Mouse (Mus musculus) neural tube, embryonic 15.5 days (tissue): ENCODE results near the gene Nudt1. TPM values are rescaled to one million over a fixed set of nuclear protein-coding genes. Genes with fewer than 3 reads are reported as not detected.

Experiments
- polyA plus RNA-seq: library from polyadenylated mRNA; unstranded; fragments of >200 nt; fragmentation: Nextera tagmentation; extraction: Ambion mirVana; gene quantifications from 2 replicates; pipeline ENCODE4 v1.2.1, GENCODE M21; 2015

Nudt1 gene
- polyA plus RNA-seq, 1 experiment from 2014 or later, result 29.3 TPM

Other genes starting within 250 kb of the Nudt1 start
- 29.6 and 34.3 TPM in 2 replicates for gene Mad1l1, start 104 bp upstream of the Nudt1 start, polyA plus RNA-seq
- 20.8 and 22.3 TPM in 2 replicates for gene Mrm2, start 10.2 kb downstream of the Nudt1 start, polyA plus RNA-seq
- gene Snx8, start 67.6 kb downstream of the Nudt1 start, polyA plus RNA-seq, result 30.0 and 36.7 TPM in 2 replicates
- gene Eif3b, start 97.7 kb downstream of the Nudt1 start, polyA plus RNA-seq, result 80.0 and 93.1 TPM in 2 replicates
- gene Gm4869, start 124.0 kb downstream of the Nudt1 start, polyA plus RNA-seq, result not detected in 2 replicates
- 30.6 and 31.2 TPM in 2 replicates for gene Chst12, start 183.9 kb downstream of the Nudt1 start, polyA plus RNA-seq
- 1.6 TPM in 1 of 2 replicates, not detected in the other for gene Grifin, start 243.4 kb downstream of the Nudt1 start, polyA plus RNA-seq